Mouse (Mus musculus): ENCODE data around the gene Olfr1453.
"Not testable (repeated sequence)": the region's sequence is repeated elsewhere in the genome, so short reads cannot be mapped to it uniquely, and the experiment has no call there.

The Olfr1453 gene

DNA sequence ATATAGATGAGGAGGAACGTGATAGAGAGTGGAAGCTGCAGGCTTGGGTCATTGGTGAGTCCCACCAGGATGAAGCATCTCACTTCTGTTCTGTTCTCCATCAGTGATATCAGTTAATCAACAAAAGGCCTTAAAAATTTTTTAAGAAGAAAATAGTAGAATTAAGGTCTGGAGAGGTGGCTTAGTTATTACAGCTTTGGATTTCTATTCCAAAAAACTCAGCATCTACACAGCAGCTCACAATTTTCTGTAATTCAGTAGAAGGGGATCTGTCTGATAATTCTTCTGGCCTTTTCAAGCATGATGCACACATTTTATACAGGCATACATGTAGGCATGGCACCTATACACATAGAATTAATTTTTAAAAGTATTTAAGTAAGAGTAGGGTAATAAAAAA, at the start of gene Olfr1453:
TSS of gene Olfr1453 (minus strand) at position 101 of the 400 bp plus-strand sequence.
- no peak for DNase-seq (ENCODE audit: low spot score)

- no peak for DNase-seq (ENCODE audit: low spot score)
These were observed 32.2 kb upstream of the Olfr1453 start, which contains the start of gene Olfr1454 for GRCm38 (mm10) chr19:13060310-13060709. Olfr1454 (plus strand) TSS chr19:13060610.

- no peak for DNase-seq (ENCODE audit: low spot score)
These were observed 33.4 kb downstream of the Olfr1453 start, which contains the start of gene Olfr1451 for GRCm38 (mm10) chr19:12994714-12995113. Olfr1451 (plus strand) TSS chr19:12995014.

GRCm38 (mm10) chr19:12992316-12992715, 35.8 kb downstream of the Olfr1453 start:
- DNase-seq (ENCODE audit: low spot score), result not testable (repeated sequence)

Data from left cerebral cortex, adult 11 months (tissue).